Mouse (Mus musculus) 416B (cell line): ENCODE measurements at regions not wholly inside any gene's neighbourhood (a gene's known extent, or its start where the extent isn't known, plus 50 kb on each side); places are given as distances from the start of the nearest gene placed in this dataset.

Experiments
- DNase-seq: peaks from one replicate; pipeline ENCODE4 v3.0.0; 2011; ENCODE audit warnings: low read depth

GRCm38 (mm10) chr15:62413694-62414093 is 1431.3 kb downstream of the Gsdmc2 start:
- DNase-seq: no peak

DNA sequence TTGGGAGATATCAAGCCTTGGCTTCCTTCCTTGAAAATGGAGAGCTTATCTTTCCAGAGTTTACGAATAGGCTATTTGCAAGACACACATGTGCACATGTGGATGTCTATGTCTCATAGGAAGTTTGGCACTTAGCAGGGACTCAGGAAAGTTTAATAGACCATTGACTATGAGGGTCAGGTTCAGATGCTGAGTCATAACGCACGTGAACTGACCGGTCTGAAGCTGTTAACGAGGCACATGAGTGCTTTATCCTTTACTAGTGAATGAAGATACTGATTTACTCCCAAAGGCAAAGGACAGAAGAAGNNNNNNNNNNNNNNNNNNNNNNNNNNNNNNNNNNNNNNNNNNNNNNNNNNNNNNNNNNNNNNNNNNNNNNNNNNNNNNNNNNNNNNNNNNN is 1442.8 kb downstream of the Gsdmc2 start:
- no peak for DNase-seq

DNA sequence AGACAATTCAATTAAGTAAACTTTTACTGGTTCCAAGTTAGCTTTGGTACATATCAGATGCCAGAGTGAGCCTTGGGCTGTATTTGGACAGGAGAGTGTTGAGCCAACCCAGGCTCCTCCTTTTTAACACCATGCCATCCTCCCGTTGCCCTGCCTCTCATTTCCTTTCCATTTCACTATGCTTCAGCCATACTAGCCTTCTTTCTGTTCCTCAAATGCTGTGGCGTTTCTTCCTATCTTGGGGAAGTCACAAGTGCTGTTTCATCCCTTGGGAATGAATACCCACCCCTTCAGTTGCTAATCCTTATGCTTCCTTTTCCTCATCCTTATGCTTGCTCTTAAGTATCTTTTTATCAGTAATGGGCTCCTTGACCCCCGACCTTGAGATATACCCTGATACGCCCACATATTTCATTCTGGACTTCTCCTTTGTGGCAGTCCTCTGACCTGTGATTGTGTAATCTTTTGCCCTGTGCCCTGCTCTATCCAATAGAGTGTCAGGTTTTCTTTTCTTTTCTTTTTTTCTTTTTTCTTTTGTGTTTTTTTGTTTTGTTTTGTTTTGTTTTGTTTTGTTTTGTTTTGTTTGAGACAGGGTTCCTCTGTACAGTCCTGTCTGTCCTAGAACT is 1443.9 kb downstream of the Gsdmc2 start:
- peak; percentile 49 for DNase-seq

DNA sequence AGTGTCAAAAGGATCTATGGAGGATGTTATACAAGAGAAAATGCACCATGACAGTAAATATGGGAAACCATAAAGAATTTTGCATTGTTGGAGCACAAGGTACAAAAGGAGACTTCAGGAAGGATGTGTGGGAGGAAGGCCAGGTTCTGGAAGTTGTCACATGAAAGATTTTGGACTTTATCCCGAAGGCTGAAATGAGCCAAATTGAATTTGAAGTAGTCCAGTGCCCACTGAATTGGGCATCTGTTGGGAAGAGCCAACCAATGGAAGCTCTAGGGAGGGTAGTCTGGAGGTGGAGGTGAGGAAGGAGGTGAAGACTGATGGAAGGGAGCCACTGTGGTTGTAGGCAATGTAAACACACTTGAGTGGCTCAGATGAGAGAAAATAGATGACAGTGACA is 1445.6 kb downstream of the Gsdmc2 start:
- no peak for DNase-seq

DNA sequence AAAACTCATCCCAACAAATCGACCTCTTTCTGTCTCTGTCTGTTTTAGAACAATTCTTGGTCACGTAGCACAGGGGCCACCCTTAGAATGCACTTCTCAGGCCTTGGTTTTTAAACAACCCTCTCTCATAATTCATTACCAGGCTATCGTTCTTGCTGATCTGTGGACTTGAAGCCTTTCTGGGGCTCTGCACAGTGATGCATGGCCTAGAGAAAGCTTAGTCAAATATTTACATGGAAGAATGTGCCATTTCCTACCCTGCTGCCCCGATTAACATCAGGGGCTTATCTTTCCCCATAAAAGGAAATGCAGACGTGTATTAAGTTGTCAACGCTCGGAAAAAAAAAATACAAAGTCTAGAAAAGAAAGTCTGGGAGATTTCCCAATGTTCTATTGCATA is 1448.0 kb downstream of the Gsdmc2 start:
- no peak for DNase-seq

GRCm38 (mm10) chr15:62395377-62395776 is 1449.6 kb downstream of the Gsdmc2 start:
- no peak for DNase-seq

DNA sequence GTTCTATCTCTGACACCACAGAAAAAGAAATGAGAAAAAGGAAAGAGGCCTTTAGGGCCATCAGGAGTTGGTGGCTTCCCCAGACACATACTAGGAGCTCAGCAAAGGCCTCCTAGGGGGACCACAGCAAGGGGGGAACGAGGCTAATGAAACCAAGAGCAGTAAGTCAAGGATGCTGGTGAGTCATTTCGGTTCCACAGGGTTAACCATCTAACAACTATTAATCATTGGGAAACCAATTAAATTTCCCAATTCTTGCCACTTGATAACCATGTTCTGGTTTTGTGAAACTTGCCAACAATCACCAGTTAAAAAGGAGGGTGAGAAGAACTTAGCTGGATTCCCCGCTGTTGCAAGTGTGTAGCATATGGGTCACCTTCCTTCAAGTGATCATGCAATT is 1451.6 kb downstream of the Gsdmc2 start:
- peak; percentile 57 for DNase-seq

DNA sequence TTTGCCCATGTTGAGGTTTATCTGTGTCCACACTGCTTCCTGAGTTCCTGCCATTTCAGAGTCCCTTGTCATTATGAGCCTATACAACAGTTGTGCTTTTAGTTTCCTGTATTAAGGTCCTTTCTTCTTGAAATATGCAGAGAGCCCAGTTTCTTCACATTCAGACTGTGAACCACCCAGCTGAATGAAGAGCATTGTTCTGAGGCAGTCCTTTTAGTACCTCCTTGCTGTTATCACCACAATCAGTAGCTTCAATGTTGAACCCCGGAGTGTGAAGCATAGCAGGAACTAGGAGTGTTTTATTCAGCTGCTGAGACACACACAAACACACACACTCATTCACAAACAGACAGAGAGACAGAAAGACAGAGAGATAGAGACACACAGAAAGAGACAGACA is 1452.1 kb downstream of the Gsdmc2 start:
- DNase-seq: no peak

DNA sequence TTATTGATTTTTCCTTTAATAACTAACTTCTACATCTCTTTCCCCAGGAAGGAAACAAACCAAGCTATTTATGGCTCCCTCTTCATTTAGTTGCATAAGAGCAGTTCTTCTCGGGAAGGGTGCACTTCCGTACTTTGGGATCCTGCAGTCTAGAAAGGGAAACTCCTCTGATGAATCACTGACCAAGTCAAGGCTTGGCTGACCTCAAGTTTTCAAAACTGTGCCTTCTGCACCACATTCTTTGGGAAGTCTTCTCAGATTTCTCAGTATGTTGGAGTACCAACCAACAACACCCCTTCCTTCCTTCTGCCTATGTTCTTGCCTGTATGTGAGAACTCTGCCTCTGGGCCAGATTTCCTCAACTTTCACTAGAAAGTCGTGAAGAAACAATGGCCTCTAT is 1452.6 kb downstream of the Gsdmc2 start:
- peak; percentile 90 for DNase-seq

GRCm38 (mm10) chr15:62389431-62390105 is 1455.4 kb downstream of the Gsdmc2 start:
- peak; percentile 43 for DNase-seq

DNA sequence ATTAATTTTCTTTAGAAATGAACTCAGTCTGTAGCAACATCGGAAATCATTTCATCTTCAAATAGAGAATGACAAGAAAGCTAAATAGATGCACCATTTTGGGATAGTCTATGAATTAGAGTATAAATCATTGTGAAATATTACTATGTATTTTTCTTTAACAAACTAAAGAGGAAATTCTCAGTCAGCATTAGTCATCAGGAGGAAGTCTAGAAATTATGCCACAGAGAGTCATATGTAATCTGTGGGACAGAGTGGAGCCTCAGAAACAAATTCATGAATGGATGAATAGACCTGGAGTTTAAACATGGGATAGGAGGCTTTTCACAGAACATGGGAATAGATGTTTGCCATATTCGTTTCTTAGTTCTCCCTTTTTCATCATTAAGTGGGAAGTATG is 1459.4 kb upstream of the A1bg start:
- peak; percentile 87 for DNase-seq

GRCm38 (mm10) chr15:62374641-62375040 is 1451.8 kb upstream of the A1bg start:
- peak; percentile 35 for DNase-seq

DNA sequence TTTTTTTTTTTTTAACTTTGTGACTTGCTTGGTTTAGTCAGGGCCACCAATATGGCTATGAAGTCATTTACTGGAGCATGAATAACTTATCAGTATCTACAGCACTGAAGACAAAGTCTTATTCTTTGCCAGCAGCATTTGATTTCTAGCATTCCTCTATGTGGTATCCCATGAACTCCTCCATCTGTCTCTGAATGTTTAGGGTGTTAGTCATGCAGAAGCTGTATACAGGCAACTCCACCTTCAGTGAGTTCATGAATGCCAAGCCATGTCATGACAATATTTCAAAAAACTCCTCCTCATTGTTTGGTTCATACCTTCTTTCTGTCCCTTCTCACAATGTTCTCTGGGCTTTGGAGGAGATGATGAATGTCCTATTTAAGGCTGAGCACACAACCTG is 1438.4 kb upstream of the A1bg start:
- DNase-seq: no peak

GRCm38 (mm10) chr15:62358338-62359239 is 1435.8 kb upstream of the A1bg start:
- no peak for DNase-seq

DNA sequence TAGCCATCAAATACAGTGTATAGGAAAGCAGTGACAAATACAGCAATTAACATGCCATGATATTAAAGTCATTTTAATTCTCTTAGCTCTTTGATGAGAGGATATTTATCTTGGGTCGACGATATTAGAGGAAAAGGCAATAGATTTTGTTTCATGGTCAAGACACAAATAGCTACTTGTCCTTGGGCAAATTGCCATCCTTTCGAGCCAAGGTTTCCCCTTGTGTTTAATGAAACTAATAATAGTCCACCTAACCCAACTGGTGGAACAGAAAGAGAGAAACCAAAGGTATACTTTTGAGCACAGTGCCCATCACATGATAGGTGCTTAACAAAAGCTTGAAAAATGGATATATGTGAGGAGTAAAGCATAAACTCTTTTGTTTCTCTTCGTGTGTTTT is 1431.0 kb upstream of the A1bg start:
- DNase-seq: no peak

GRCm38 (mm10) chr15:62350862-62351757 is 1428.3 kb upstream of the A1bg start:
- no peak for DNase-seq

GRCm38 (mm10) chr15:62349981-62350380 is 1427.2 kb upstream of the A1bg start:
- peak; percentile 44 for DNase-seq

DNA sequence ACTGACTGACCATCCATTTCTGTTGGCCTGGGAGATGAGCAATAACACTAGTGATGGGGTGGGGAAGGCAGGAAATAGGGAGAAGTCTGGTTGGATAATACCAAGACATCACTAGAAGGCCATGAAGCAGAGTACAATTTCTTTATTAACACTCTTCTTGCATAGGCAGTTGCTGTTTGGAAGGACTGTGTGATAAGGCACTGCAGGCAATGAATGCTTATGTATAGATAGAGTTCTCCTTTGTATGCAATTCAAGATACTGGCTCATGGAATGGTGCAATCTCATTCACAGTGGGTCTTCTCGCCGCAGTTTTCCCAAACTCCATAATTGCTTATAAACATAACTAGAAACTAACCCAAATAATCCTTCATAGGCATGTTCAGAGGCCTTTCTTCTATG is 1426.1 kb upstream of the A1bg start:
- DNase-seq: no peak

- no peak for DNase-seq
Observed at GRCm38 (mm10) chr15:62347697-62348096, 1424.9 kb upstream of the A1bg start.

DNA sequence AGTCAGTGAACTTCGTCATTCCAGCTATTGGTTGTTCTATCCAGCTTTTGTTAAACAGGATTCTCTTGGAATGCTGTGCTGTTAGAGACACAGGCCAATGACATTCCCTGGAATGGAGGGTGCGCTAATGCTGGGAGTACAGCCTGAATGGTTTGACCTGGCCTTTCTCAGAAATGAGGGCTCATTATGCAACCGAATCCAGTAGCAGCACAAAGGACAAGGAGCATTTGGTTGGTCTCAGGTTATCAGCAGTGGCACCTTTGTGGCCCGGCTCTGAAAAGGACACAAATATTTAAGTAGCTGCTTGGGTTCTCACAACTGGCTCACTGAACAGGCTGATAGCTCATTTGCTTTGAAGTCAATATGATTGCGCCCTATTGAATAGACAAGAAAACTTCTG is 1423.1 kb upstream of the A1bg start:
- no peak for DNase-seq

DNA sequence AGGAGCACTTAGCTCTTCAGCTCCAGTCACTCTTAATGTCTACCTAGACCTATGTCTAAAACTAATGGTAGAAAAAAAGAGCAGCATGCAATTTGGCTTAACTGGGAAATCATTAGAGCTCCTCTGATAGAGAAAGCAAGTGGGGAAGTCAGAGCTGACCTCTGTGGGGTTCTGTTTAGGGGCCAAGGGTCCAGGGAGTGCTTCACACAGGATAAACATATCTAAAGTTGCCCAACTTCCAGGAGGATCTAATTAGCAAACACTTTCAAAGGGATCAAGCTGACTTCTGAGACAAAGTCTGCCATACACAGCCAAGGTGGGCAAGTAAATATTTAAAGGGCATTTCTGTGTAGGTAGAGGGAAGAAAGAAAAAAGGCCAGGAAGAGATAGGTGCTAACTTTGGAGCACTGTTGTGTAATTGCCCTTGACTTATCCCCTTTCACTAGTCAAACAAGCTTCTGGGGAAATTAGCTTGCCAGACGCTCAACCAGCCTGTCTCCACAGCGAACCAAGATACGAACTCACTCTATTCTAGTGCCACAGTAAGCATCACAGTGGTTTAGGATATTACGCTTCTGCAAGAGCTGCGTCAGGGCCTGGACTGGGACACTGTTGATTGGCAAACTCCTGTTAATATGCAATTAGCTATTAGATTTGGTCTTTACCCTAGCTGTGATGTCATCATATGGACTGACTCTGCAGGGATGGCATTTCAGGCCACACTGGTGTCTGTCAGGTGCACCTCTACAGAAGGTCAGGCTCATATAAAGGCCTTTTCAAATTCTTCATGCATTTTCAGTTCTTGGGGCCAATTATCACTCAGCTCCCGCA is 1413.9 kb upstream of the A1bg start:
- DNase-seq: no peak
